Mouse (Mus musculus) spleen, adult 12 weeks (tissue): Measurements from ENCODE around the gene Ncoa1.

Experiments
- DNase-seq: peaks from one replicate; pipeline ENCODE4 v3.0.0; 2022; ENCODE audit warnings: low spot score

The Ncoa1 gene

GRCm38 (mm10) chr12:4209196-4209595, 267.8 kb downstream of the Ncoa1 start:
- DNase-seq, result no peak

- DNase-seq, result no peak
Measured at GRCm38 (mm10) chr12:4208405-4209133, 268.4 kb downstream of the Ncoa1 start.

- DNase-seq, result no peak
Measured at GRCm38 (mm10) chr12:4206106-4206505, 270.9 kb downstream of the Ncoa1 start.

GRCm38 (mm10) chr12:4202206-4202605, 274.8 kb downstream of the Ncoa1 start:
- no peak for DNase-seq

GRCm38 (mm10) chr12:4201454-4202200, 275.4 kb downstream of the Ncoa1 start:
- no peak for DNase-seq

- DNase-seq, result no peak
Measured at GRCm38 (mm10) chr12:4199271-4199670, 277.7 kb downstream of the Ncoa1 start.

GRCm38 (mm10) chr12:4198702-4199101, 278.3 kb downstream of the Ncoa1 start:
- DNase-seq, result no peak
